Mouse (Mus musculus) CH12.LX (cell line): ENCODE data around the gene Hoxc10. TPM values are rescaled to one million over a fixed set of nuclear protein-coding genes. Genes with fewer than 3 reads are reported as not detected.
A peak's percentile ranks its signal among the peaks of the same experiment; 100 is the strongest.

ENCODE experiments used
- DNase-seq: peaks from one replicate; pipeline ENCODE4 v3.0.0-alpha.2; 2013; ENCODE audit errors: extremely low read depth
- H3K27ac ChIP-seq: 2 replicates; pipeline ENCODE4 v1.5.1; 2012; ENCODE audit warnings: low read depth, mild to moderate bottlenecking, control low read depth, moderate library complexity; ENCODE audit not compliant: insufficient read depth
- H3K27me3 ChIP-seq: replicated peaks from 2 replicates; pipeline ENCODE3; 2012; ENCODE audit warnings: inconsistent platforms
- H3K36me3 ChIP-seq, 2 experiments: replicated peaks in 1 of 2; 2 replicates each; pipeline versions ENCODE3 to v1.6.1; 2012; ENCODE audit warnings: inconsistent platforms in 1 of 2, low read length in 1 of 2, mild to moderate bottlenecking in 1 of 2, mixed read lengths in 1 of 2, moderate library complexity in 1 of 2; ENCODE audit not compliant: control insufficient read depth in 1 of 2, insufficient read depth in 1 of 2
- H3K4me1 ChIP-seq, 2 experiments: 2 replicates each; pipeline ENCODE4 v1.6.1; 2012; ENCODE audit warnings: inconsistent platforms in 1 of 2, moderate library complexity in 1 of 2; ENCODE audit not compliant: insufficient read depth in 2 of 2, control insufficient read depth in 1 of 2
- H3K4me2 ChIP-seq: 2 replicates; pipeline ENCODE4 v1.6.1; 2012; ENCODE audit warnings: low read depth, mild to moderate bottlenecking, control low read depth; ENCODE audit not compliant: poor library complexity, insufficient read depth, severe bottlenecking
- H3K4me3 ChIP-seq, 3 experiments: fragments of 150-350 bp in 1 of 3; sonication (generic) in 1 of 3; replicated peaks in 1 of 3; 2 replicates each; pipeline versions ENCODE3 to v1.5.1; 2011 to 2012; ENCODE audit warnings: low read depth in 2 of 3, low read length in 2 of 3, mild to moderate bottlenecking in 2 of 3, moderate library complexity in 2 of 3, control low read depth in 1 of 3, improper control_type of control experiment in 1 of 3, inconsistent platforms in 1 of 3, mixed read lengths in 1 of 3; ENCODE audit not compliant: poor library complexity in 1 of 3
- H3K79me2 ChIP-seq: replicated peaks from 2 replicates; pipeline ENCODE4 v1.6.1; 2012; ENCODE audit warnings: mild to moderate bottlenecking, moderate library complexity; ENCODE audit not compliant: control insufficient read depth, poor library complexity, insufficient read depth, severe bottlenecking; ENCODE audit errors: extremely low read depth
- H3K9ac ChIP-seq: 2 replicates; pipeline ENCODE4 v1.6.1; 2012; ENCODE audit warnings: low read depth, mild to moderate bottlenecking, control low read depth, moderate library complexity; ENCODE audit not compliant: insufficient read depth
- H3K9me3 ChIP-seq: replicated peaks from 2 replicates; pipeline ENCODE3; 2012; ENCODE audit warnings: low read length, inconsistent platforms, mixed read lengths
- BHLHE40 ChIP-seq: IDR thresholded peaks from 2 replicates; pipeline ENCODE4 v1.6.1; 2011; ENCODE audit warnings: mild to moderate bottlenecking, low read depth, low read length, improper control_type of control experiment
- CHD1 ChIP-seq: IDR thresholded peaks from 2 replicates; pipeline ENCODE4 v1.6.1; 2012; ENCODE audit warnings: low read depth, low read length, improper control_type of control experiment, inconsistent platforms
- CHD2 ChIP-seq: IDR thresholded peaks from 2 replicates; pipeline ENCODE4 v1.6.1; 2011; ENCODE audit warnings: low read length, improper control_type of control experiment
- CTCF ChIP-seq, 2 experiments: IDR thresholded peaks in 1 of 2; conservative IDR thresholded peaks in 1 of 2; 2 replicates each; pipeline ENCODE4 v1.5.1; 2011 to 2012; ENCODE audit warnings: low read depth in 2 of 2, low read length in 2 of 2, improper control_type of control experiment in 1 of 2, inconsistent platforms in 1 of 2, mild to moderate bottlenecking in 1 of 2, moderate library complexity in 1 of 2
- E2F4 ChIP-seq: IDR thresholded peaks from 2 replicates; pipeline ENCODE4 v1.6.1; 2011; ENCODE audit warnings: low read depth, low read length, improper control_type of control experiment; ENCODE audit not compliant: insufficient replicate concordance
- ELF1 ChIP-seq: IDR thresholded peaks from 2 replicates; pipeline ENCODE4 v1.6.1; 2014; ENCODE audit warnings: low read depth, mild to moderate bottlenecking, inconsistent platforms, low read length, improper control_type of control experiment
- EP300 ChIP-seq: IDR thresholded peaks from 2 replicates; pipeline ENCODE4 v1.6.1; 2011; ENCODE audit warnings: low read length, improper control_type of control experiment
- ETS1 ChIP-seq: conservative IDR thresholded peaks from 2 replicates; pipeline ENCODE4 v1.6.1; 2012; ENCODE audit warnings: low read depth, mild to moderate bottlenecking, inconsistent platforms, low read length, improper control_type of control experiment, moderate library complexity
- GABPA ChIP-seq: IDR thresholded peaks from 2 replicates; pipeline ENCODE4 v1.6.1; 2012; ENCODE audit warnings: low read depth, low read length, improper control_type of control experiment, inconsistent platforms; ENCODE audit not compliant: insufficient replicate concordance
- HCFC1 ChIP-seq: IDR thresholded peaks from 2 replicates; pipeline ENCODE4 v1.6.1; 2012; ENCODE audit warnings: low read depth, mild to moderate bottlenecking, inconsistent platforms, low read length, improper control_type of control experiment
- IRF4 ChIP-seq: IDR thresholded peaks from 2 replicates; pipeline ENCODE4 v1.6.1; 2014; ENCODE audit warnings: low read depth, mild to moderate bottlenecking, inconsistent platforms, low read length, improper control_type of control experiment
- JUN ChIP-seq: IDR thresholded peaks from 2 replicates; pipeline ENCODE4 v1.6.1; 2011; ENCODE audit warnings: low read depth, mild to moderate bottlenecking, low read length, improper control_type of control experiment, moderate library complexity; ENCODE audit not compliant: insufficient read depth
- MAFK ChIP-seq: IDR thresholded peaks from 2 replicates; pipeline ENCODE4 v1.6.1; 2011; ENCODE audit warnings: low read length, improper control_type of control experiment; ENCODE audit not compliant: insufficient replicate concordance
- MAX ChIP-seq: IDR thresholded peaks from 2 replicates; pipeline ENCODE4 v1.6.1; 2011; ENCODE audit warnings: low read length, improper control_type of control experiment
- MAZ ChIP-seq: IDR thresholded peaks from 2 replicates; pipeline ENCODE4 v1.6.1; 2012; ENCODE audit warnings: low read depth, mild to moderate bottlenecking, inconsistent platforms, low read length, improper control_type of control experiment, moderate library complexity
- MXI1 ChIP-seq: IDR thresholded peaks from 2 replicates; pipeline ENCODE4 v1.6.1; 2011; ENCODE audit warnings: mild to moderate bottlenecking, low read depth, low read length, improper control_type of control experiment
- MYC ChIP-seq: IDR thresholded peaks from 2 replicates; pipeline ENCODE4 v1.6.1; 2011; ENCODE audit warnings: low read depth, mild to moderate bottlenecking, improper control_type of control experiment, low read length
- NRF1 ChIP-seq: IDR thresholded peaks from 2 replicates; pipeline ENCODE4 v1.6.1; 2014; ENCODE audit warnings: low read depth, mild to moderate bottlenecking, inconsistent platforms, low read length, improper control_type of control experiment, moderate library complexity
- PAX5 ChIP-seq: IDR thresholded peaks from 2 replicates; pipeline ENCODE4 v1.6.1; 2012; ENCODE audit warnings: low read length, inconsistent platforms, mixed read lengths
- POLR2A ChIP-seq: IDR thresholded peaks from 2 replicates; pipeline ENCODE4 v1.6.1; 2011; ENCODE audit warnings: low read depth, mild to moderate bottlenecking, improper control_type of control experiment, low read length
- POLR2AphosphoS2 ChIP-seq: IDR thresholded peaks from 2 replicates; pipeline ENCODE4 v1.6.1; 2011; ENCODE audit warnings: low read depth, low read length, improper control_type of control experiment
- RCOR1 ChIP-seq: conservative IDR thresholded peaks from 2 replicates; pipeline ENCODE4 v1.6.1; 2012; ENCODE audit warnings: low read depth, mild to moderate bottlenecking, inconsistent platforms, low read length, improper control_type of control experiment
- SIN3A ChIP-seq: IDR thresholded peaks from 2 replicates; pipeline ENCODE4 v1.6.1; 2012; ENCODE audit warnings: low read length, improper control_type of control experiment, inconsistent platforms
- TBP ChIP-seq: conservative IDR thresholded peaks from 2 replicates; pipeline ENCODE4 v1.6.1; 2011; ENCODE audit warnings: low read depth, low read length, improper control_type of control experiment
- UBTF ChIP-seq: IDR thresholded peaks from 2 replicates; pipeline ENCODE4 v1.6.1; 2012; ENCODE audit warnings: low read depth, mild to moderate bottlenecking, inconsistent platforms, low read length, improper control_type of control experiment, moderate library complexity
- USF1 ChIP-seq: IDR thresholded peaks from 2 replicates; pipeline ENCODE4 v1.6.1; 2014; ENCODE audit warnings: low read depth, mild to moderate bottlenecking, inconsistent platforms, low read length, improper control_type of control experiment
- USF2 ChIP-seq: conservative IDR thresholded peaks from 2 replicates; pipeline ENCODE4 v1.6.1; 2011; ENCODE audit warnings: low read depth, low read length, improper control_type of control experiment
- ZKSCAN1 ChIP-seq: IDR thresholded peaks from 2 replicates; pipeline ENCODE4 v1.6.1; 2012; ENCODE audit warnings: low read depth, inconsistent platforms, low read length, improper control_type of control experiment, borderline replicate concordance
- ZMIZ1 ChIP-seq: IDR thresholded peaks from 2 replicates; pipeline ENCODE4 v1.6.1; 2012; ENCODE audit warnings: low read depth, mild to moderate bottlenecking, inconsistent platforms, low read length, improper control_type of control experiment
- ZNF384 ChIP-seq: IDR thresholded peaks from 2 replicates; pipeline ENCODE4 v1.6.1; 2012; ENCODE audit warnings: low read depth, low read length, improper control_type of control experiment, inconsistent platforms
- dilution Hi-C: fragments of 300-500 bp; cut with MboI; formaldehyde crosslinking; loops from 2 replicates; pipeline ENCODE4 v1.14.3; 2020; ENCODE audit warnings: low sequenced_read_pairs; ENCODE audit not compliant: extremely low pct_unique_long_range_greater_than_20kb, extremely low pct_ligation_motif_present
- in situ Hi-C: fragments of 300-500 bp; cut with MboI; formaldehyde crosslinking; loops from 3 replicates; pipeline ENCODE4 v1.14.3; 2019; ENCODE audit warnings: low sequenced_read_pairs, low pct_ligation_motif_present, low pct_unique_long_range_greater_than_20kb, mixed read lengths
- polyA plus RNA-seq: library from polyadenylated mRNA; unstranded; fragments of >175 nt; gene quantifications from 2 replicates; pipeline ENCODE4 v1.2.1, GENCODE M21; 2012; ENCODE audit warnings: low read depth; ENCODE audit not compliant: insufficient read length
- total RNA-seq, 2 experiments: library from RNA; depleted of rRNA; stranded (reverse); fragments of 300-350 nt in 1 of 2; fragments of >200 nt in 1 of 2; gene quantifications; 2 replicates each; pipeline ENCODE4 v1.2.3; 2012 to 2014

The Hoxc10 gene
- total and polyA plus RNA-seq, 3 experiments = 0.11 TPM; not detected in 2

GRCm38 (mm10) chr15:102998608-102999182, 32.1 kb downstream of the Hoxc10 start:
- Histone ChIP-seq H3K4me3 (peak overlapping the region; percentile 63 to 87 (median 66)), H3K27me3 (peaks cover 11% of the 10 kb centered on the region), H3K36me3 (no peaks in the 10 kb centered on the region), H3K79me2 (no peaks in the 10 kb centered on the region), H3K4me1 (peaks cover 11 to 53% of the 10 kb centered on the region in 2 experiments), H3K9me3 (no peaks in the 10 kb centered on the region), H3K27ac (peak overlapping the region; percentile 58), H3K4me2 (peak overlapping the region; percentile 65), H3K9ac (peak overlapping the region; percentile 84)
- DNase-seq = peak; percentile 63
- in situ Hi-C loops (no loop called here), dilution Hi-C loops (loop anchor here (10.0 kb wide), 1 partner anchor 176 kb away; no protein-coding TSS in a partner anchor)
- TF ChIP-seq TBP = peak; percentile 54; the same call in 1 of the 2 replicates
- TF ChIP-seq JUN = no peak
- no peak for TF ChIP-seq NRF1
- TF ChIP-seq UBTF = no peak
- 0 out of 2 replicates have a peak, but pooled peaks have one; percentile 7 for TF ChIP-seq MAX
- peak; percentile 13; the same call in 1 of the 2 replicates for TF ChIP-seq SIN3A
- TF ChIP-seq RCOR1 = no peak
- TF ChIP-seq EP300 = no peak

- Histone ChIP-seq H3K9me3 (no peaks in the 10 kb centered on the region), H3K79me2 (no peaks in the 10 kb centered on the region), H3K4me1 (peaks cover 11 to 59% of the 10 kb centered on the region in 2 experiments), H3K27ac (peak overlapping the region; percentile 64), H3K36me3 (no peaks in the 10 kb centered on the region), H3K4me2 (peak overlapping the region; percentile 65), H3K27me3 (peaks cover 11% of the 10 kb centered on the region), H3K4me3 (peak overlapping the region; percentile 63 to 87 (median 66)), H3K9ac (peak overlapping the region; percentile 84)
- peak; percentile 98 for DNase-seq
- dilution Hi-C loops (loop anchor here (10.0 kb wide), 1 partner anchor 175 kb away; no protein-coding TSS in a partner anchor), in situ Hi-C loops (no loop called here)
- TF ChIP-seq CHD1 = 0 out of 2 replicates have a peak, but pooled peaks have one; percentile 57
- TF ChIP-seq ZKSCAN1 = no peak
- TF ChIP-seq GABPA = no peak
- peak; percentile 38; the same call in 1 of the 2 replicates for TF ChIP-seq ZMIZ1
- TF ChIP-seq ZNF384 = no peak
- TF ChIP-seq HCFC1 = peak; percentile 53; the same call in 1 of the 2 replicates
- TF ChIP-seq CHD2 = peak; percentile 83
- peak; percentile 84 for TF ChIP-seq POLR2A
- TF ChIP-seq MYC = no peak
- no peak for TF ChIP-seq MAFK
- TF ChIP-seq EP300 = no peak
- peak; percentile 41; the same call in 1 of the 2 replicates for TF ChIP-seq IRF4
- TF ChIP-seq SIN3A = peak; percentile 32; the same call in 1 of the 2 replicates
- TF ChIP-seq ELF1 = peak; percentile 89
- no peak for TF ChIP-seq ETS1
- peak; percentile 71; the same call in 1 of the 2 replicates for TF ChIP-seq MAZ
- no peak for TF ChIP-seq PAX5
- TF ChIP-seq BHLHE40 = no peak; the same call in 1 of the 2 replicates
- TF ChIP-seq CTCF (conservative IDR thresholded peaks at IDR 0.05 in 1 of 2, IDR thresholded peaks at IDR 0.05 in 1 of 2; ENCODE audit: low read depth in 2 of 2, low read length in 2 of 2) = no peak
- 0 out of 2 replicates have a peak, but pooled peaks have one; percentile 6 for TF ChIP-seq TBP
- no peak for TF ChIP-seq MXI1
- no peak for TF ChIP-seq E2F4
- TF ChIP-seq POLR2AphosphoS2 = 0 out of 2 replicates have a peak, but pooled peaks have one; percentile 57
- TF ChIP-seq USF2 = no peak
- no peak for TF ChIP-seq USF1
These were observed 32.7 kb downstream of the Hoxc10 start for GRCm38 (mm10) chr15:102999183-102999831.
